Mouse (Mus musculus): ENCODE results near the gene Nsun4.
A peak's percentile ranks its signal among the peaks of the same experiment; 100 is the strongest.

Gene Nsun4

DNA sequence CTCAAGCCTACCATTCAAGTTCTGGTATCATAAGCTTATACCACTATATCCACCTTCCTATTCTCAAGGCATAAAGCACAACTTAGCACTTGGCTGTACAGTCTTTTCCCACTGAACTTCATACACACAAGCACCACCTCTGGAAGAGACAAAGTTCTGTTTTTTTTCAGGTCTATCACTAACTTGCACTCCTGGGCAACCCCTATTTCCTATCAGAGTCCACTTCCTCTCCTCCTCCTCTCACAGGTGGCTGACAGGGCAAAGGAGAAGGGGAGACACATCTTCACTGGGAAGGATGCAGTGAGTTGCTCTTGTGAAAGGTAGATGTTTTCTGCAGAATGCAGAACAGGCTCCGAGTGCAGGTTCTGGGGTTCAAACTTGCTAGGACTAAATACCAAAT, 6.0 kb downstream of the Nsun4 start:
- DNase-seq (ENCODE audit: low spot score), result no peak

DNA sequence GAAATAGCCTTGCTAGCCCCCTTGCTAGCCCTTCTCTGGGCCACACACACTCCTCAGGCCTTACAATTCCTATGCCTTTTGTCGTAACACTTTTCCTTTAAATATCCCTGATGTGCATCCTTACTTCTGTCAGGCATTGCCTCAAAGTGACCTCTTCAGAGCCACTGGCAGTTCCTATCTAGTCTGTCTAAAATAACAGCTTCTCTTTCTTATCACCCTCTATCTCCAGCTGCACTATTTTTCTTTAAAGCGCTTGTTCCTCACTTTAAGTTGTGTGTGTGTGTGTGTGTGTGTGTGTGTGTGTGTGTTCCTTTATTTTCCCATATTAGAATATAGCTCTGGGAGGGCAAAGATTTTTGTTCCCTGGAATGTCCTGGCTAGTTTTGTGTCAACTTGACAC, 7.1 kb downstream of the Nsun4 start:
- DNase-seq (ENCODE audit: low spot score), result no peak

DNA sequence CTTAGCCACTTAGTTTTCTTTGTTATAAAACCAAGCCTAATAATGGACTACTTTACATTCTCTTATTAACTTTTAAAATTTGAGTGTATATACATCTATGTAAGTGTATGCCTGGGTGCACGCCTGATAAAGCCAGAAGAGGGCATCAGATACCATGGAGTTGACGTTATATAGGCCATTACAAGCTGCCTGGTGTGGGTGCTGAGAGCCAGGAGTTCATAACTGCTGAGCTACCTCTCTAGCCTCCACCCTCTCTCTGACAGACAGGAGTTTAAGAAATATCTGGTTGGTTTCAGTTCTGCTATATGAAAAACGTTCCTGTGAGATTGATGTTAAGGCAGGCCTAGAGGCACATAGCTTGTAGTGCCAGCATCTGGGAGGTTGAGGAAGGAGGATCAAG, 11.5 kb downstream of the Nsun4 start:
- DNase-seq (ENCODE audit: low spot score), result no peak

DNA sequence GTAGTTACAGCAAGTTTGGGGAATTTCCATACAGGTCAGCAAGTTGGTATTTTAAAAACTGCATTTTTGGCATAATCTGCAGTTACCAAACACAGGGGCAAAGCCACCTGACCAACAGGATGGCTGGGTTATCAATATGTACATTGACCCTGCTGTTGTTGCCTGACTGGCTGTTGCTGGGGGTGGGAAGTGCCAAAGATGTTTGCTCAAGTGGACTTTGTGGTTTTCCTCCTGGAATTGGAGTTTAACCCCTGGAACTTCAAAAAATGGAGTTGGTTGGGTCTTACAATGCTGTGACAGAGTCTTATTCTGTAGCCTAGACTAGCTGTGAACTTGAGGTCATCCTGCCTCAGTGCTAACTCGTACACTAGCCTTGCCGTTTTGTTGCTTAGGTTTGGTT, 13.2 kb downstream of the Nsun4 start:
- no peak for DNase-seq (ENCODE audit: low spot score)

GRCm38 (mm10) chr4:116033374-116033773, 20.3 kb downstream of the Nsun4 start:
- DNase-seq (ENCODE audit: low spot score), result no peak

GRCm38 (mm10) chr4:116032906-116033305, 20.8 kb downstream of the Nsun4 start:
- no peak for DNase-seq (ENCODE audit: low spot score)

- DNase-seq (ENCODE audit: low spot score), result no peak
These were observed 35.6 kb downstream of the Nsun4 start, which contains the start of gene Faah for GRCm38 (mm10) chr4:116017902-116018746. Gene Faah (minus strand): TSS chr4:116017926.

- DNase-seq (ENCODE audit: low spot score), result peak; percentile 79
These were observed 36.3 kb downstream of the Nsun4 start for GRCm38 (mm10) chr4:116017300-116017901.

DNA sequence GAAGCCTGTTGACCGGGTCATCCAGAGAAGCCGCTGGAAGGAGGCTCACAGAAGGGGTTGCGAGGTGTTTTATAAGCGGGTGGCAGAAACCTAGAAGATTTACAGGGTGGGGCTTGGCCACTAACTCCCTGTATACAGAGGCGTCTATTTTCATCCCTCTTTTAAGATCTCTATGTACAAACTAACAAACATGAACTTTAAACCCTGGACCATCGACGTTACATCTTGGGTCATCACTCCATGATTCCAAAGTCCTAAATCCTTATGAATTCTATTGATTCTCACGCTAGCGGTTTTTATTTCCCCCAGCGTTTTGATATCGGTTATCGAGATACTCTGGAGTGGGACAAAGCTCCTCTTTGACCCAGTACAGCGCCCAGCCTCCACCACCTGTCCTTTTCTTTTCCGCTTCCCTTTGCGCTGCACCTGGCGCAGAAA, 36.8 kb downstream of the Nsun4 start:
- DNase-seq (ENCODE audit: low spot score), result no peak

GRCm38 (mm10) chr4:116016396-116016795, 37.3 kb downstream of the Nsun4 start:
- DNase-seq (ENCODE audit: low spot score), result no peak

DNA sequence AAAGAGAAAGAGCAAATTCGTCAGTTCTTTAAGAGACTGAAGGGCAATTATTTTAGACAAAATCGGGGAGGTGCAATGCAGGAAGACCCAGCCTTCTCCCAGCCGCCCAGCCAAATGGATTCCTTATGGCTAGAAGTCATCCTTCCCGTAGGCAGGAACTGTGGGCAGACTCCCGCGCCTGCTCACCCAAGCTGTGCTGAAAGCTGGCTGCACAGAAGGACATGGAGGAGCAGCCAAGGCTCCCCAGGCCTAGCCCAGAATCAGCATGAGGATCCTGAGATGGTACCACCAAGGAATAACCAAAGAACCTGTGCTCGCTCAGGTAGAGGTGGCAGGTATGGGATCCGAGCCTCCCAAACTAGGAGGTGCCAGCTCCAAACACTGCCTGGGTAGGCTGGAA, 37.7 kb downstream of the Nsun4 start:
- DNase-seq (ENCODE audit: low spot score), result no peak

DNA sequence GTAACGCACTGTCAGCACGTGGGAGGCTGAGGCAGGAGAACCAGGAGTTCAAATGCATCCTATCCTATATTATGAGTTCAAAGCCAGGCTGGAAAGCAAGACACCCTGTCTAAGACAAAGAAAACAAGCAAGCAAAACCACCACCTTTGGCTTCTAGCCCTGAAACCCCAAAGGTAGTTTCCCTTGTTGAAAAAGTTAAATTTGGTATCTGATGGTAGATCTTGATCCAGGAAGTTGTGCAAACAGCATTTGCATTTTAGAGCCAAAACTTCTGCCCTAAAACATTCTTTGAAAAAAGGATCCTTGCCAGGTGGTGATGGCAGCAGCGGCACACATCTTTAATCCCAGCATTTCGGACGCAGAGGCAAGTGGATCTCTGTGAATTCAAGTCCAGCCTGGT, 38.2 kb downstream of the Nsun4 start:
- DNase-seq (ENCODE audit: low spot score), result no peak

DNA sequence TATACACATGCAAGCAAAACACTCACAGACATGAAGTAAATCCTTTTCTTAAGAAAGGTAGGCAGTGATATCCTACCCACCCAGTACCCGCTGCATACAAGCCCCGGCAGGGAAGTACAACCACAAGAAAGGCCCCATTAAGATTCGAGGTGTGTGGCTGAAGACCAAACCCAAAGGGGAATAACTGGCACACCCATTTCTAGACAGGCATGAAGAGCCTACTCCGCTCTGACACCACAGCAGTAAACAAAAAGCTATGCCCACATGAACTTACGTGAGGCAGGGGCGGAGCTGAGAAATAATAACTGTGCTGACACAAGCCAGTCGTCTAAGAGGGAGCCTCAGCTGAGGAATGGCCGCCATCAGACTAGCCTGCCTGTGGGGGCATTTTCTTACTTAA, 43.5 kb downstream of the Nsun4 start:
- DNase-seq (ENCODE audit: low spot score), result no peak

GRCm38 (mm10) chr4:116001206-116001605, 52.5 kb downstream of the Nsun4 start:
- DNase-seq (ENCODE audit: low spot score), result no peak

DNA sequence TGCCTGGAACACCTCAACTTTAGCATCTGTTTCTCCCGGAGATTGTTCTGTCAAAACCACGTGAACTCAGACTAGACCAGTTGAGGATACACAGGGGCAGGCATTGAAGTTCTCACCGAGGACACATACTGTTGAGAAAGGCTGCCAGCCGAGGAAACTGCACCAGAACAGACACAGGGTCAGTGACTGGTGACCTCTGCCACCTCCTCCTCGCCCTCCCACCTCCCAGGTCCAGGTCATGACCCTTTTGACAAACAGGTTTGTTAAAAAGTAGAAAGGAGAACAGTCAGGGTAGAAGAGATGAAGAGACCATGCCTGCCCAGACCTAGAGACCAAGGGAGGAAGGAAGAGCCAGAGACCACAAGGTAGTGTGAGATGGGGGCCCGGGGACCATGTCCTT, 53.0 kb downstream of the Nsun4 start:
- DNase-seq (ENCODE audit: low spot score), result no peak

DNA sequence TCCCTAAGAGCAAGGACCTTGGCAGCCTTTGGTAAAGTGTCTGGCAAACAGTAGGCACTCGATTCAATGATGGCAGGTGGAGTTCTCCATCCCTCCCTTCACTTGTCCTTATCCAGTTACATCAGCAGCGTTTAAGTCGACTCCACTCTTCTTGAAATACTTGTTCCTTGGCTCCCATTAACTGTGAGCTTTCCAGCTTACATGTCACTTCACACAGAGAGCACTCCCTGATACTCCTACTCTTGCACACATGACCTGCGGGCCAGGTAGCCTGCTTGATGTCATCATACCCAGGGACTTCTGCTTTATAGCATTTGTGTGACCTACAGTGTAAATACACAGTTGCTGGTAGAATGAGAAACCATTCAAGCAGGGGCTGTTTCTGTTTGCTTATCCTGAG, 56.9 kb downstream of the Nsun4 start:
- no peak for DNase-seq (ENCODE audit: low spot score)

DNA sequence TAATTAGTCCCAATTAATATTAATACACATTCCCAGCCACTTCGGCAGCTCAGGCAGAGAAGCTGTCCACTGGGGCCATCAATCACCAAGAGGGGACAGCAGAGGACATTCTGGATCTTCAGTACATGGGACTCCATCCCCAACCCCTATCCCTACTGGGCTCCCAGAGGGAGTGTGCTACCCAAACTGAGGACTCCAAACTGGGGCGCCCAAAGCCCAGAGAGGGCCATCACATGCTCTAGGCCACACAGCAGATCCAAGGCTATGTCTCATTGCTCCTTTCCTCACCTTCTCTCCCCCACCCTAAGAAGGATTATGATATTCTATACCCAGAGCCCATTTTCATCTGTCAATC, 58.3 kb downstream of the Nsun4 start:
- no peak for DNase-seq (ENCODE audit: low spot score)

DNA sequence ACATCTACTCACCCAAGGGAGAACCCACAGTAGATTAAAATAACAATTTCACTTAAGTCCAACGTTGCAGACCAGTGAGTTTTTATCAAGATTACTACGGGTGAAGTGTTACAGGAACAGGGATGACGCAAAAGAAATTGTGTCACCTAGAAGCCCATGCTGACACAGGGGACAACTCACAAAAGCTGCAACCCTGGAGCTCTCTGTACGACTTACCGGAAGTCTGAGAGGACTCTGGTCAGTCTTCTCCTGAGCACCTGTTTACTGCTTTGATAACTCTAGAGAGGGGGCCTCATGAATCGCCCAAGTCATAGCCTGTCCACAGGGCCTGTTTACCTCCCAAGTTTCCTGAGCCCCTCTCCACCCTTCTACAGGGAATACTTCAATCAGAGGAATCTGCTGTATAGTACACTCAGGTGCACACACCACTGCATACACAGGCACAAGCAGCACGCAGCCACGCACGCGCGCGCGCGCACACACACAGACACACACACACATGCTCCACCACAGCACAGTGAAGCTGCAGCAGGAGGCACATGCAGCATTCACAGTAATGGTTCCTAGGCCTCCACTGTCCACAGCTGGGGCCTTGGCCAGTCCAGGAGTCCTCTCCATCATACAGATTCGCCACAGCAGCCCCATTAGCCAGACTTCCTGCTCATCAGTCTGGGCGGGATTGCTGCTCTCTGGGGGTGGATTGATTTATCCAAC, 58.9 kb downstream of the Nsun4 start:
- no peak for DNase-seq (ENCODE audit: low spot score)

GRCm38 (mm10) chr4:115989382-115989781, 64.3 kb downstream of the Nsun4 start:
- no peak for DNase-seq (ENCODE audit: low spot score)

GRCm38 (mm10) chr4:115987858-115988530, 65.7 kb downstream of the Nsun4 start:
- DNase-seq (ENCODE audit: low spot score), result no peak

DNA sequence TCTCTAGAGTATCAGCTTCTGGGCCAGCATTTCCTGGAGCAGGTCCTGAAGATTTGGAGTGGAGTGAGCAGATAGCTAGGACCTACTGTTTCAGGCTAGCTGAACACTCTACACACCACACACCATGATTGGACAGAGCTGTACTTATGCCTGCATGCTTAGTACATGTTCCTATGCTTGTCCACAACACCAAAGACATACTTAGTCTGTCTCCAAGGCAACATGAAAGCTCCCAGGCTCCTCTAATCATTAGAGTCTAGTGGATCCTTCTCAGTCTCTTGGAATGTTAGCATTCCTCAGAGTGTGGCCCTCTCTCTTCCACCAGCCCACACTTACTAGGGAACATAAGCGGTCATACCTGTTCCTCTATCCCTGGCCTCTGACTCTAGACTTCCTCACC, 66.2 kb downstream of the Nsun4 start:
- DNase-seq (ENCODE audit: low spot score), result no peak

DNA sequence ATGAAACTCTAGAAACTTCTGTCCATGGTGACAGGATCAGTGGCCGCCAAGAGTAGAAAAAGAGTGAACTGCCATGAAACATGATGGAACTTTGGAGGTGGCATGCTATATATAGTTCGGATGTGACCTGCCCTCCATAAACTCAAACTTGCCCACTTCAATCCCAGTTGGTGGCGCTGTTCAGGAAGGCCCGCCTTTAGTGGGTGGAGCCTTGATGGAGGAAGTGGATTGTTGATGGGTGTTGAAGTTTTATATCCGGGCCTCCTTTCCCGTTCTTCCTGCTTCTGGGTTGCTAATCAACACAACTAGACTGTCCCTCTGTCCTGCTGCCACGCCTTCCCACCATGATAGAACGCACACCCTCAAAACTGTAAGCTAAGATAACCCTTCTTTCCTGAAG, 68.7 kb downstream of the Nsun4 start:
- no peak for DNase-seq (ENCODE audit: low spot score)

DNA sequence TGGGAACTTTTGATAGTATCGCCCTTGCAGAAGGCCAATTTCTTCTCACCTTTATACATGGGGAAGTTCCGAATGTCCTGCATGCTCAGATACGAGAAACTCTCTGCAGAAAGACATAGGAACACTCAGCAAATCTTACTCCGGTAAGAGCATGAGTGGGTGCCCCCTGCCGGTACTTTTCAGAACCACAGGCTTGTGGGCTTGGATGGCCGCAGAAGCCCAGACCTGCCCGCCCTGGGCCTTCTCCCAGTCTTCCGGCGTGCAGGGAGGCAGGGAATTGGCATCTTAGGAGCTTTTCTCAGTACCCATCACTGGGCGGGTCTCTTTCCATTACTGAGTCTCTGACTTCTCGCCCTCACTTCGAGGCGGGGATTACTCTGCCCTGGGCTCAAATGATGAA, 69.6 kb downstream of the Nsun4 start:
- DNase-seq (ENCODE audit: low spot score), result peak; percentile 37

All from ovary, adult 18-20 months (tissue).